Mouse (Mus musculus) 3T3-L1 (cell line): ENCODE results near the gene Ces1f.
A peak's percentile ranks its signal among the peaks of the same experiment; 100 is the strongest.
"Not testable (repeated sequence)": the region's sequence is repeated elsewhere in the genome, so short reads cannot be mapped to it uniquely, and the experiment has no call there.

Experiments used
- DNase-seq: peaks from one replicate; pipeline ENCODE4 v3.0.0-alpha.2; 2015; ENCODE audit warnings: low read depth, low spot score

Gene Ces1f

DNA sequence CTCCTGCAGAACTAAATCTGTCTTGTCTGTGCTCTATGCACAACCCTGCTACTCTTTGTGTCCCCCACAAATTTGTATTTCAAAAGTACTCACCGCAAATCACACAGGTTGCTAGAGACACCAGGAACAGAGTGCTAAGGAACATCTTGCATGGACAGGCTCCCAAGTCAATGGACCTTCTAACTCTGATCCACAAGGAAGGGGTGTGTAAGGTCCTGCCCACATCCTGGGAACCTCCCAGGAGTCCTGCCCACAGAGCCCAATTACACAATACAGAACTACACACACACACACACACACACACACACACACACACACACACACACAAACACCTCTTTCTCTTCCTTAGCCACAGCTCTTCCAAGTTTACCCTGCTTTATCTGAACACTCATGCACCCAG lies at the start of gene Ces1f:
TSS of gene Ces1f (minus strand) at position 192 of the 400 bp plus-strand sequence.
- no peak for DNase-seq

DNA sequence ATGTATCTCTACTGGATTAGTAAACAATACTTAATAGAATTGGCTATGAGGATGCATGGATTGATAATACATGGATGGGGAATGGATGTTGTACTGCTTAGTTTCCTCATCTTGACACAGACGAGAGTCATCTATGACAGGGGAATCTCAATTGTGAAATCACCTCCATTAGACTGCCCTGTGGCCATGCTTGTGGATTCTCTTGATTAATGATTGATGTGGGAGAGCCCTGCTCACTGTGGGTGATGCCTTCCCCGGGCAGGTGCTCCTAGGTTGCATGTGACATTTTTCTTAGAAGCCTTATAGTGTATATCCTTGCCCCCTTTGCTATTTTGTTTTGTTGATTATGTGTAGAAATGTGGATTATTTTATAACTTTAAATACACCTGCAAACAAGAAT lies 45.6 kb upstream of the Ces1f start:
- no peak for DNase-seq

DNA sequence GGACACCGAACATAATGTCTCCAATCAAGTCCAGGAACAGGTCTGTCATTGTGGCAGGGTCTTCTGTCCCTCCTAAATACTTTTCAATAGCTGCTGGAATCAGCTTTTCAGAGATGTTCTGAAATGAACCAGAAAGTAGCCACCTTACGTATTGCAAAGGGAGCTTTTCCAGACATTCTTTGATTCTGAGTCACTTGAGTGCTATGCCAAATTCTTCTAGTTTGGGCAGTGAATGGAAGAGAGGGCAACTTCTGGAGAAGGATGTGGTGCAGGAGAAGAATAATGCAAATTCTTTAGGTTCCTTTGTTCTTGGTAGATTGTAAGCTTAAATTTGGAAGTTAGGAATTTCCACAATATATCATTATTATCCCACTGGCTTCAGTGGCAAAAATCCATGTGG lies 37.5 kb upstream of the Ces1f start:
- DNase-seq = peak; percentile 78

GRCm38 (mm10) chr8:93315557-93315956 lies 36.0 kb upstream of the Ces1f start:
- no peak for DNase-seq

- DNase-seq = no peak
Measured at GRCm38 (mm10) chr8:93283896-93284295, 4.3 kb upstream of the Ces1f start.

DNA sequence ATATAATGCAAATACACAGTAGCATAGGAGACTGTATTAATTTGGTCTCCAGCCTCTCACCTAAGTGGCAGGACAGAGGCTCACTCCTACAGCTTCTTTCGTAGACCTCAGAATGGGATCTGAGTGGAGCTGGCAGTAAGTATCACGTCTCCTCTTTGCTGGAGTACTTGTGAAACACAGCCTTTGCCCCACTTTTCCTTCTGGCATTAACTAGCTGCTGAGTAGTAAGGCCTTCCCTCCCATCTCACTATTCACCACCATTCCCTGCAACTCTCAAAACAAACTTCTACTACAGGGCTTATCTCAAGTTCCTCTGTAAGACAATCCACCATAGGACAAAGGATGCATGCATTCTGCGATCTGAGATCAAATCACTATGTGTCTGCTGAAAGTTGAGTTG lies 2.8 kb upstream of the Ces1f start:
- no peak for DNase-seq

- DNase-seq = no peak
Measured at GRCm38 (mm10) chr8:93278176-93278805, 1.3 kb downstream of the Ces1f start.

DNA sequence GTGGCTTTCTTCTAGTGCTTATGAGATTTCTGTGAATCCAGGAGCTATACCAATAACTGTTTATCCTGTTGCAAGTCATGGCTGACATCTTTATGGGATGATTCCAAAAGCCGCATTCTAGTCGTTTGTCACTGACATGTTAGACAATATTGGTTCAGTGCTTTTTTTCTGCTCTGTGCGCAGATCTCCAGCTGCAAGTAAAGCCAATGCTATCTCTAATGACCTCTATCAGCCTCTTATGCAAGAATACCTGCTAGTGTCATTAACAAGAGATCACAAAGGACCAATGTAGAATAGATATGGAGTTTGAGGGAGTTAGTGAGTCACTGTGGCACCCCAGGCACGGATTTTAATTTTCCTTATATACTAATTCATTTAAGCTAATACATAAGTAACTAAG lies 4.9 kb downstream of the Ces1f start:
- DNase-seq = peak; percentile 2

DNA sequence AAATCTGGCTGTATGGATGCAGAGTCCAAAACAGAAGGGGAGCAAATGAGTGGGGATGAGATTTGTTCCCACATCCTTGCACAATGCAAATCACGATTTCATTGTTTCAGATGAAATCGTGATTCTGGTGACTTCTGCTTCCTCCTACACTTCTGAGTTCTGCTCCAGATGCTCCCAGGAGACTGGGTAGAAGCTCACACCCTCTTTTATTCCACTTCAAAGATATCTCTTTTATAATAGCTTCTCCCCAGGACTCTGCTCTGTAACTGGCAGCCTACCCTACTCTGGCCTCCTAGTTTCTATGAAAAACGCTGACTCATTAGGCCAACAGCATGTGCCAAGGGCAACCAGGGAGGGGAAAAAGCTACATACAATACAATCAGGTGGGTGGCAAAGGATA lies 6.2 kb downstream of the Ces1f start:
- peak; percentile 48 for DNase-seq

DNA sequence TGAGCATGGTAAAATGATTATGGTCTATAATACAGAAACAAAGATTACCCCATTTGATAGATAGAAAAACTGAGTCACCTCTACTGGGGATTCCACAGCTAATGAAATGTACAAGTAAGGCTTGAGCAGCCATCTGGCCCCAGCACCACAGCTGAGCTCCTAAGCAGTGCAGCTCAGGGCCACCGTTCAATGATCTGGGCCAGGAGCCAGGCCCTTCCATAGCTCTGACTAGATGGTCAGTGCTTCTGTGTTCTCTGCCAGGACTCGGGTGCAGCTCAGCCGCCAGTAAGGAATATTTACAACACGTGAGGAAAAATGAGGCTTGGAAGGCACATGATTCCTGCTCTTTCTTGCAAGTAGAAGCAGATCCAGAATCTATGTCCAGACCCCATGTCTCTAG lies 6.9 kb downstream of the Ces1f start:
- DNase-seq = peak; percentile 32

DNA sequence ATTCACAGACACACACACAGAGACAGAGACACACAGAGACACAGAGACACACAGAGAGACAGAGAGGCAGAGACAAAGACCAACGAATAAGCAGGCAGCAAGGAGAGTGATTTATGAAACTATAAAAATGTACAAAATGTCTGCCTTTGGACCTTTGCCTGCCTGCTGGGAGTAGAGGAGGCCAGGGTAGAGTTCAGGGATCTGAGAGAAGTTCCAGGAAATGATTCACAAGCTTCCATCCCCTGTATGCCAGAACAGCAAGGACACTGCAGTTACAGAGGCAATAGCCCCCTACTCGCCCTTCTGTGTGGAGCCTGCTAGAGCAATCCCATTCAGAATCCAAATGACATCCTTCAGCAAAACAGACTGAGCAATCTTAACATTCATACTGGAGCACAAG lies 18.1 kb downstream of the Ces1f start:
- DNase-seq = no peak

- no peak for DNase-seq
Measured at GRCm38 (mm10) chr8:93252400-93252925, 27.1 kb downstream of the Ces1f start.

GRCm38 (mm10) chr8:93246057-93246456 lies 33.5 kb downstream of the Ces1f start:
- no peak for DNase-seq

GRCm38 (mm10) chr8:93239884-93240283 lies 39.7 kb downstream of the Ces1f start:
- DNase-seq = no peak

- no peak for DNase-seq
Measured at GRCm38 (mm10) chr8:93235681-93236080, 43.9 kb downstream of the Ces1f start.

GRCm38 (mm10) chr8:93234706-93235105 lies 44.8 kb downstream of the Ces1f start:
- no peak for DNase-seq

DNA sequence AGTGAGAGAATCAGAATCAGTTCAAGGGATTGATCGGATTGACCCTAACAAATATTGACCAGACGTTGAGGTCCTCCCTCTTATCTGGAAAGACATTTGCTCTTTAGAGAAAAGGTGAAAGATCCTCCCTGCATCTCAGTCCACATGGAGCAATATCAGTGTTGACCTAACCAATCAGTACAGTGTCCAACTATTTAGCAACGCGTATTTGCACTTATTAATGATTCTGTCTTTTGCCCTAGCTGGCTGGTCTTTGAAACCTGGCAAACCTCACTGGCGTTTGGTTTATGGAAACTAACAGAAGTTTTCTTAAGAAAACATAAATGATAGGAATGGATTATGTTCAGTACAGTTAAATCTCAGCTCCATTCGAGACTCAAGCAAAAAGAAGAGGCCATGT lies 45.5 kb downstream of the Ces1f start:
- DNase-seq = no peak

GRCm38 (mm10) chr8:93229446-93229845 lies 50.1 kb downstream of the Ces1f start, which contains the start of gene Ces1e:
Gene Ces1e, minus strand, starts transcription at chr8:93229619.
- DNase-seq = no peak

- DNase-seq = peak; percentile 12
Measured at GRCm38 (mm10) chr8:93228673-93229370, 50.7 kb downstream of the Ces1f start.

- not testable (repeated sequence) for DNase-seq
Measured at GRCm38 (mm10) chr8:93226471-93226870, 53.1 kb downstream of the Ces1f start.

DNA sequence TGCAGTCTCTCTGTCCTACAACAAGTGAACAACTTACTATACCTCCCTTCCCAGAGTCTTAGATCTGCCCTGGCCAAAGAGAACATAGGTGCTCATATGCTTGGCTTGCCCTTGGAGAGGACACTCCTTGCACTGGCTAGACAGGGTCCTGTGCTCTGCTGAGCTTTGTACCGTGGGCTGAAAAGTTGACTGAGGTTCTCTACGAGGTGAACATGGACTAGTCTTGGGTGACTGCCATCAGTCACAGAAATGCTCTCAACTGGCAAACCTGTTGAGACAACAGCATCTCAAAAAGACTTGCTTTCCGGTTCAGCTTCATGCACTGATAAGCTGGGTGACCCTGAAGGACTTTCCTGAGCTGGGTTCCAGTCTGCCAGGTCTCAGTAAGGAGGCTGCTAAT lies 57.7 kb downstream of the Ces1f start:
- no peak for DNase-seq

- DNase-seq = peak; percentile 12
Measured at GRCm38 (mm10) chr8:93217867-93218266, 61.7 kb downstream of the Ces1f start.

DNA sequence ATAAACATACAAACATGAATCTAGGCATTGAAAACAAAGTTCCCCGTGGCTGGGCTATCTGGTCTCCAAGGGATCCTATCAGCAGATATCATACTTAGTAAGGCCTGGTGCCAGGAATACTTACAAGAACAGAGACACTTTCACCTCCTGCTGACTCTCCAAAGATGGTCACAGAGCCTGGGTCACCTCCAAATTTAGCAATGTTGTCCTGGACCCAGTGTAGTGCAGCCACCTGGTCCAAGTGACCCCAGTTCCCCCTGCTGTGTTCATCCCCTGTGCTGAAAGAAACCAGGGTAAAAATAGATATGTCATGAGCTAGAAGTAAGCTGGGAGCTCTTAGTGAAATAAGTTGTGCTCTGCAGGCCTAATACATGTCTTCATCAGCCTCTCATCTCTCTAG lies 62.2 kb downstream of the Ces1f start:
- no peak for DNase-seq
